Mouse (Mus musculus): ENCODE data around the gene Asb10.
A peak's percentile ranks its signal among the peaks of the same experiment; 100 is the strongest.

GRCm38 (mm10) chr5:24586106-24586505 is 45.3 kb upstream of the Asb10 start:
- TF ChIP-seq GATA1 (IDR thresholded peaks at IDR 0.05; ENCODE audit: low read depth, low read length) (no peak), CTCF (IDR thresholded peaks at IDR 0.05 in 2 of 3, conservative IDR thresholded peaks at IDR 0.05 in 1 of 3; ENCODE audit: control insufficient read depth in 1 of 3, insufficient read depth in 1 of 3, low read depth in 2 of 3, low read length in 3 of 3, poor library complexity in 1 of 3, severe bottlenecking in 1 of 3) (no peak), USF2 (IDR thresholded peaks at IDR 0.05; ENCODE audit: borderline replicate concordance in 1 of 2, insufficient read depth in 1 of 2, low read depth in 1 of 2, low read length in 2 of 2) (peak in 1 of 2 experiments; percentile 61; a peak in 1 of 4 replicates), NELFE (IDR thresholded peaks at IDR 0.05; ENCODE audit: low read depth, low read length) (no peak), CHD2 (IDR thresholded peaks at IDR 0.05; ENCODE audit: low read length) (no peak), TCF12 (IDR thresholded peaks at IDR 0.05; ENCODE audit: low read depth, low read length) (no peak), MAX (IDR thresholded peaks at IDR 0.05; ENCODE audit: low read length) (no peak), POLR2A (IDR thresholded peaks at IDR 0.05; ENCODE audit: control insufficient read depth in 1 of 2, insufficient read depth in 1 of 2, low read depth in 1 of 2, low read length in 2 of 2, poor library complexity in 1 of 2) (no peak), NRF1 (IDR thresholded peaks at IDR 0.05; ENCODE audit: insufficient read depth, low read depth, low read length, poor library complexity, severe bottlenecking) (no peak), TBP (IDR thresholded peaks at IDR 0.05; ENCODE audit: low read depth, low read length) (no peak), UBTF (IDR thresholded peaks at IDR 0.05; ENCODE audit: borderline replicate concordance, insufficient read depth, low read depth, low read length) (no peak)
